Mouse (Mus musculus) monocyte, adult 5-6 weeks (primary cell): ENCODE measurements around the gene Sbno1. TPM values are rescaled to one million over a fixed set of nuclear protein-coding genes. Genes with fewer than 3 reads are reported as not detected.

ENCODE experiments used
- ATAC-seq: fragments of 153-309, 156-312 bp; replicated peaks from 2 replicates; pipeline ENCODE4 v1.8.0; 2017; ENCODE audit warnings: mild to moderate bottlenecking; ENCODE audit not compliant: low TSS enrichment, insufficient number of reproducible peaks, severe bottlenecking, poor library complexity, low FRiP score
- total RNA-seq: library from RNA; stranded (forward); fragments of 200-1000, 200-491, 200-594 nt; gene quantifications from 3 replicates; pipeline ENCODE4 v1.2.3, GENCODE M21; 2017

Gene Sbno1
- total RNA-seq, 1 experiment from 2014 or later = 193 TPM

GRCm38 (mm10) chr5:124445621-124446293, 20.0 kb upstream of the Sbno1 start:
- no peak for ATAC-seq

- ATAC-seq = 0 out of 2 replicates have a peak, but pooled peaks have one; percentile 16
These were observed 19.1 kb upstream of the Sbno1 start for GRCm38 (mm10) chr5:124444661-124445561.

- no peak for ATAC-seq
These were observed 18.4 kb upstream of the Sbno1 start for GRCm38 (mm10) chr5:124444208-124444607.

GRCm38 (mm10) chr5:124442628-124443027, 16.8 kb upstream of the Sbno1 start:
- ATAC-seq = no peak

- peak; percentile 14 for ATAC-seq
These were observed 14.4 kb upstream of the Sbno1 start for GRCm38 (mm10) chr5:124440094-124440701.

GRCm38 (mm10) chr5:124439447-124440093, 13.8 kb upstream of the Sbno1 start, which contains the start of gene Kmt5a:
Gene Kmt5a (plus strand): TSS chr5:124439930.
- peak; percentile 97 for ATAC-seq

GRCm38 (mm10) chr5:124438746-124439145, 12.9 kb upstream of the Sbno1 start:
- ATAC-seq = no peak

GRCm38 (mm10) chr5:124438229-124438628, 12.4 kb upstream of the Sbno1 start:
- peak; percentile 52; the same call in 1 of the 2 replicates for ATAC-seq

GRCm38 (mm10) chr5:124433048-124433447, 7.2 kb upstream of the Sbno1 start:
- no peak for ATAC-seq

GRCm38 (mm10) chr5:124432398-124433012, 6.7 kb upstream of the Sbno1 start:
- ATAC-seq = peak; percentile 90

- no peak for ATAC-seq
These were observed 772 bp upstream of the Sbno1 start for GRCm38 (mm10) chr5:124426475-124427071.

GRCm38 (mm10) chr5:124424723-124425411, 934 bp downstream of the Sbno1 start:
- peak; percentile 14 for ATAC-seq

- no peak; the same call in 1 of the 2 replicates for ATAC-seq
These were observed 1.5 kb downstream of the Sbno1 start for GRCm38 (mm10) chr5:124424200-124424722.

- no peak for ATAC-seq
These were observed 4.0 kb downstream of the Sbno1 start for GRCm38 (mm10) chr5:124421786-124422185.

- no peak for ATAC-seq
These were observed 6.9 kb downstream of the Sbno1 start for GRCm38 (mm10) chr5:124418903-124419302.

- ATAC-seq = no peak
These were observed 13.6 kb downstream of the Sbno1 start for GRCm38 (mm10) chr5:124412163-124412562.

- ATAC-seq = no peak
These were observed 15.0 kb downstream of the Sbno1 start for GRCm38 (mm10) chr5:124410808-124411207.
